Mouse (Mus musculus) liver, embryonic 14.5 days (tissue): ENCODE measurements around the gene Canx. TPM values are rescaled to one million over a fixed set of nuclear protein-coding genes. Genes with fewer than 3 reads are reported as not detected.

Experiments used
- ATAC-seq: fragments of 200-750 bp; cut with Nextera tagmentation; 2 replicates; pipeline ENCODE4 v1.8.0; 2017; ENCODE audit warnings: moderate number of reproducible peaks, mild to moderate bottlenecking, moderate library complexity; ENCODE audit not compliant: insufficient read depth
- DNase-seq, 3 experiments: peaks; one replicate each; pipeline ENCODE4 v3.0.0-alpha.2; 2012 to 2013; ENCODE audit warnings: low read depth in 3 of 3, low spot score in 3 of 3
- H3K27ac ChIP-seq: fragments of 300-500 bp; sonication (generic); 2 replicates; pipeline ENCODE4 v1.5.1; 2014; ENCODE audit warnings: moderate library complexity, mild to moderate bottlenecking, control low read depth, inconsistent platforms
- H3K27me3 ChIP-seq: fragments of 300-500 bp; sonication (generic); 2 replicates; pipeline ENCODE4 v1.6.1; 2014; ENCODE audit warnings: mild to moderate bottlenecking, low read length, moderate library complexity; ENCODE audit not compliant: control insufficient read depth, insufficient read depth
- H3K36me3 ChIP-seq: fragments of 300-500 bp; sonication (generic); replicated peaks from 2 replicates; pipeline ENCODE4 v1.6.1; 2014; ENCODE audit warnings: low read depth; ENCODE audit not compliant: control insufficient read depth, insufficient read depth
- H3K4me1 ChIP-seq, 2 experiments: fragments of 200-500 bp in 1 of 2; fragments of 300-500 bp in 1 of 2; sonication (generic) in 1 of 2; replicated peaks; 2 replicates each; pipeline ENCODE4 v1.6.1; 2012 to 2014; ENCODE audit warnings: antibody characterized with exemption in 1 of 2, inconsistent platforms in 1 of 2, low read length in 1 of 2; ENCODE audit not compliant: control insufficient read depth in 2 of 2, insufficient read depth in 2 of 2
- H3K4me2 ChIP-seq: fragments of 300-500 bp; sonication (generic); 2 replicates; pipeline ENCODE4 v1.6.1; 2014; ENCODE audit warnings: low read depth, mild to moderate bottlenecking, control low read depth, moderate library complexity
- H3K4me3 ChIP-seq, 2 experiments: fragments of 200-500 bp in 1 of 2; fragments of 300-500 bp in 1 of 2; sonication (generic) in 1 of 2; 2 replicates each; pipeline ENCODE4 v1.5.1; 2012 to 2014; ENCODE audit warnings: low read depth in 2 of 2, low read length in 2 of 2, mild to moderate bottlenecking in 2 of 2, control low read depth in 1 of 2, inconsistent platforms in 1 of 2, moderate library complexity in 1 of 2; ENCODE audit not compliant: insufficient read depth in 1 of 2
- H3K9ac ChIP-seq: fragments of 300-500 bp; sonication (generic); replicated peaks from 2 replicates; pipeline ENCODE4 v1.6.1; 2014; ENCODE audit warnings: mild to moderate bottlenecking, control low read depth, moderate library complexity
- H3K9me3 ChIP-seq: fragments of 300-500 bp; sonication (generic); 2 replicates; pipeline ENCODE4 v1.6.1; 2016; ENCODE audit warnings: low read length, mixed read lengths; ENCODE audit not compliant: control insufficient read depth
- CTCF ChIP-seq: IDR thresholded peaks from 2 replicates; pipeline ENCODE4 v1.5.1; 2016; ENCODE audit warnings: antibody characterized with exemption, low read depth, control low read depth
- EP300 ChIP-seq: IDR thresholded peaks from 2 replicates; pipeline ENCODE4 v1.6.1; 2016; ENCODE audit warnings: antibody characterized with exemption, low read depth
- WGBS: fragments of 180-500 bp; shearing (Covaris S2); extraction: QIAGEN DNeasy Blood & Tissue Kit; methylation state at CpG from one replicate; pipeline ENCODE4 v1.1.7; 2014; ENCODE audit not compliant: insufficient replicate concordance; 5-methylcytosine and 5-hydroxymethylcytosine counted together
- polyA plus RNA-seq, 2 experiments: library from polyadenylated mRNA; depleted of rRNA in 1 of 2; stranded (reverse) in 1 of 2; unstranded in 1 of 2; fragments of >200 nt; fragmentation: Nextera tagmentation in 1 of 2; extraction: Ambion mirVana in 1 of 2; gene quantifications; 2 replicates each; pipeline versions ENCODE4 v1.2.1 to v1.2.3; 2012 to 2014

Canx gene
- polyA plus RNA-seq, 2 experiments: 91.6 to 136 TPM

GRCm38 (mm10) chr11:50290486-50291225 lies 34.8 kb downstream of the Canx start:
- 28% methylated on average over 20 of the region's 20 CpGs for WGBS
- H3K4me2 ChIP-seq: peak overlapping the region; percentile 95
- TF ChIP-seq CTCF: no peak
- no peak for TF ChIP-seq EP300
- H3K36me3 ChIP-seq: peaks cover 12% of the 10 kb centered on the region
- peak overlapping the region; percentile 98 for H3K9ac ChIP-seq
- H3K27ac ChIP-seq: peak overlapping the region; percentile 88
- no peak for DNase-seq
- no peak for ATAC-seq
- H3K9me3 ChIP-seq: no peaks in the 10 kb centered on the region
- H3K4me1 ChIP-seq: peaks cover 11 to 15% of the 10 kb centered on the region in 2 experiments
- H3K4me3 ChIP-seq: peak overlapping the region; percentile 77 to 97
- no peaks in the 10 kb centered on the region for H3K27me3 ChIP-seq

DNA sequence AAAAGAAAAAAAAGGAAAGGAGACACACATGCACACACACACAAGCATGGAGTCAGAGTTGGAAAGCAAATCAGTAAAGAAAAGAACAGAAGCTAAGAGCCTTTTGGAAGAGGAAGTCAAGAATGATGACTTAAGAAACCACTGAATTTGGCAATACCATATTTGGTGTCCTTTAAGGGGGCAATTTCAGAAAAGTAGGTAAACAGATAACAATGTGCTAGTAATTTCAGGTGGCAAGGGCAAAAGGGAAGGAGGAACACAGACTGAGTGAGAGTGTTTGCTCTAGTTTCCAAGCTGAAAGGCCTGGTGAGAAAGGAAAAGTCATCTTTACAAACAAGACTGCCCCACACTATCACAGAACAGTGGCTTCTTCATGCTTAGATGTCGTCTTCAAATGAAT lies 39.0 kb downstream of the Canx start:
- Histone ChIP-seq H3K4me1 (peaks cover 6 to 13% of the 10 kb centered on the region in 2 experiments), H3K27ac (no peak overlapping the region)
- 48% methylated on average over 1 of the region's 1 CpGs for WGBS

DNA sequence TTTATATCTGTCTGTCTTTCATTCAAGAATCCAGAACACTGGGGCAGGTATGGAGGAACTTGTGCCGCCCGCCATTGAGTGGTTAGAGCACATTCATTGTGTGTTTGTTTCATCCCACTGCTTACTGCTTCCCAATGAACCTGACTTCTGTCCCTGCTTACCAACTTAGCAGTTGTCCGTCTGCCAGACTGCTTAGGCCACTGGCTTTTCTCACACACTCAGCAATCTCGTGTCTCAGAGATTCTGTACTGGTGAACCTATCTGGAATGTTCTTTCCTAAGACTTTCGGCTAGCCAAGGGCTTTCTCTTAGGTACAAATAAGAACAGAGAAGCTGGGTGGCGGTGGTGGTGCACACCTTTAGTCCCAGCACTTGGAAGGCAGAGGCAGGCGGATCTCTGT lies 39.8 kb downstream of the Canx start:
- H3K27ac ChIP-seq: no peak overlapping the region
- no peak overlapping the region for H3K9ac ChIP-seq
- H3K4me1 ChIP-seq: peaks cover 3 to 13% of the 10 kb centered on the region in 2 experiments
- no peaks in the 10 kb centered on the region for H3K27me3 ChIP-seq
- TF ChIP-seq CTCF: no peak
- no peak for TF ChIP-seq EP300
- no peak overlapping the region for H3K4me2 ChIP-seq
- no peak overlapping the region for H3K4me3 ChIP-seq
- DNase-seq (no peak), ATAC-seq (no peak)
- peaks cover 4% of the 10 kb centered on the region for H3K36me3 ChIP-seq
- WGBS: 80% methylated on average over 7 of the region's 7 CpGs
- no peaks in the 10 kb centered on the region for H3K9me3 ChIP-seq

More for the DNA sequence above, 39.0 kb downstream of the Canx start:
- ATAC-seq (no peak), DNase-seq (no peak)
- TF ChIP-seq CTCF (no peak), EP300 (no peak)
- H3K4me2 ChIP-seq: no peak overlapping the region
- H3K4me3 ChIP-seq: no peak overlapping the region
- H3K27me3 ChIP-seq: no peaks in the 10 kb centered on the region
- H3K36me3 ChIP-seq: peaks cover 4% of the 10 kb centered on the region
- no peaks in the 10 kb centered on the region for H3K9me3 ChIP-seq
- no peak overlapping the region for H3K9ac ChIP-seq

DNA sequence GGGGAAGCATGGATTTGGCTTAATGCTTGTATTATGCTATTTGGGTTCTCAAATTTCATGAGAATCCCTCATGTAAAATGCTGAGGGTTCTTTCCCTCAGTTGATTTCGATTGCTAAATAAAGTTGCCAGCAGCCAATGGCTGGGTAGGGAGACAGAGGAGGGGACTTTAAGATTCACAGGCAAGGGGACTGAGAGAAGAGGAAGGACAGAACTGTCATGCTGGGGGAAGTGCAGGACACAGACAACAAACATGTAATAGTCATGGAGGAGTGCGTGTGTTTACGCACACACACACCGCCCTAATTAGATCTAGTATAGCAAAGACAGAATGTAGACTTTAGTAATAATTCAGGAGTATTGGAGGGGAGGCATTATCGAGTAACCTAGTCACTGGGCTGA lies 40.2 kb downstream of the Canx start:
- Histone ChIP-seq H3K27ac (no peak overlapping the region), H3K4me2 (no peak overlapping the region), H3K36me3 (peaks cover 4% of the 10 kb centered on the region), H3K4me3 (no peak overlapping the region), H3K9me3 (no peaks in the 10 kb centered on the region), H3K9ac (no peak overlapping the region), H3K4me1 (peaks cover 2 to 9% of the 10 kb centered on the region in 2 experiments; a peak in 3 of 4 replicates), H3K27me3 (no peaks in the 10 kb centered on the region)
- ATAC-seq: no peak
- no peak for DNase-seq
- 80% methylated on average over 5 of the region's 5 CpGs for WGBS
- no peak for TF ChIP-seq CTCF
- TF ChIP-seq EP300: no peak

DNA sequence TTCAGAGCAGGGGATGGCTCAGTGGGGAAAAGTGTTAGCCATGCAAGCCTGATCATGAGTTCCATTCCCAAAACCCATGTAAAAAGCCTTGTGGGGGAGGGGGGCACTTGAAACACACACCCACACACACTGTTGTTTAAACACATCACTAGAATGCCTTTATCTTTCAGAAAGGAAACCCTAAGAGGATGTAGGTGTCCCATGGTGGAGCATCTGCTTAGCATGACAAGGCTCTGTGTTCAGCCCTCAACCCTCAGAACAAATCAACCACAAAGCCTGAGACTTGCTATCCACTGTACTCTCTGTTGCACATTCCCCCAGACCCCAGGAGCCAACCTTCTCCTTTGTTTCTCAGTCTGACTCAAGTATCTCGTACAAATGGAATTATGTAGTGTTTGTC lies 45.4 kb downstream of the Canx start:
- Histone ChIP-seq H3K27ac (no peak overlapping the region), H3K27me3 (no peaks in the 10 kb centered on the region), H3K9me3 (no peaks in the 10 kb centered on the region), H3K4me3 (no peak overlapping the region), H3K36me3 (no peaks in the 10 kb centered on the region; the same call in 1 of the 2 replicates), H3K4me1 (peaks cover 2 to 6% of the 10 kb centered on the region in 2 experiments; a peak in 1 of 4 replicates), H3K9ac (no peak overlapping the region), H3K4me2 (no peak overlapping the region)
- no peak for ATAC-seq
- no peak for TF ChIP-seq EP300
- no peak for TF ChIP-seq CTCF
- no peak for DNase-seq
- 28% methylated on average over 1 of the region's 1 CpGs for WGBS
